Comparison of ENCODE assay signal across 8 mouse cellular contexts in genomic region chr6:48048426-48049272, GRCm38 (mm10). TPM values are rescaled to one million over a fixed set of nuclear protein-coding genes. Genes with fewer than 3 reads are reported as not detected.
DNase-seq lines count a peak whose midpoint lies in the region; ATAC-seq and TF ChIP-seq lines count a peak whose summit lies in the region.

Gene Zfp777, minus strand, starts transcription at chr6:48048911.

- peak within 1 kb of the TSS; percentile 98 for H3K9ac ChIP-seq in MEL (ENCODE audit: control insufficient read depth, low read depth, low read length, poor library complexity, severe bottlenecking)
- peak within 1 kb of the TSS; percentile 88 for H3K9ac ChIP-seq in forebrain, postnatal 0 days
- H3K9ac ChIP-seq in lung, postnatal 0 days (replicated peaks; ENCODE audit: low read depth), result peak within 1 kb of the TSS; percentile 84

- peak in 2 of 3 experiments; percentile 43 to 65; a peak in 4 of 6 replicates for TF ChIP-seq CTCF in MEL (IDR thresholded peaks at IDR 0.05 in 2 of 3, conservative IDR thresholded peaks at IDR 0.05 in 1 of 3; ENCODE audit: control insufficient read depth in 1 of 3, insufficient read depth in 1 of 3, low read depth in 2 of 3, low read length in 3 of 3, poor library complexity in 1 of 3, severe bottlenecking in 1 of 3)
- TF ChIP-seq CTCF in cerebellum, adult 2 months (IDR thresholded peaks at IDR 0.05; ENCODE audit: borderline replicate concordance, insufficient read depth, low read depth, low read length), result peak; percentile 38
- TF ChIP-seq CTCF in forebrain, postnatal 0 days (IDR thresholded peaks at IDR 0.05; ENCODE audit: low read depth), result peak; percentile 69
- TF ChIP-seq CTCF in lung, postnatal 0 days (IDR thresholded peaks at IDR 0.05), result peak; percentile 72

- no peaks in the 10 kb centered on the region for H3K27me3 ChIP-seq in MEL (ENCODE audit: control insufficient read depth in 1 of 2, insufficient read depth in 2 of 2, low read length in 2 of 2)
- no peaks in the 10 kb centered on the region for H3K27me3 ChIP-seq in cerebellum, adult 2 months (ENCODE audit: control insufficient read depth, insufficient read depth, low read length)
- no peaks in the 10 kb centered on the region for H3K27me3 ChIP-seq in forebrain, postnatal 0 days (ENCODE audit: insufficient read depth, low read length)
- H3K27me3 ChIP-seq in lung, postnatal 0 days (replicated peaks; ENCODE audit: insufficient read depth, low read length), result no peaks in the 10 kb centered on the region

- H3K79me2 ChIP-seq in MEL (ENCODE audit: control insufficient read depth, insufficient read depth, low read length, poor library complexity), result peaks cover 32% of the 10 kb centered on the region

- peak; percentile 80 for DNase-seq in MEL (ENCODE audit: low read depth, low spot score)
- DNase-seq in cerebellum, adult 2 months, result peak; percentile 83 to 85
- DNase-seq in forebrain, postnatal 0 days, result peak; percentile 89
- DNase-seq in heart, postnatal 4 days, result peak; percentile 88
- DNase-seq in layer of hippocampus, adult 9-11 months, result peak; percentile 79
- peak; percentile 96 for DNase-seq in lung, postnatal 0 days (ENCODE audit: low spot score)
- peak; percentile 74 for DNase-seq in ovary, postnatal 14 days (ENCODE audit: low spot score)
- peak; percentile 88 for DNase-seq in thymus, postnatal 14 days

- H3K4me2 ChIP-seq in forebrain, postnatal 0 days (ENCODE audit: low read depth), result peak within 1 kb of the TSS; percentile 85
- peak within 1 kb of the TSS; percentile 93 for H3K4me2 ChIP-seq in lung, postnatal 0 days (replicated peaks; ENCODE audit: low read depth, low read length)

- H3K4me3 ChIP-seq in MEL (ENCODE audit: control insufficient read depth in 1 of 2, insufficient read depth in 1 of 2, low read depth in 2 of 2, low read length in 2 of 2), result peak within 1 kb of the TSS; percentile 85 to 99
- H3K4me3 ChIP-seq in cerebellum, adult 2 months (replicated peaks; ENCODE audit: insufficient read depth, low read depth, low read length), result peak within 1 kb of the TSS; percentile 84
- peak within 1 kb of the TSS; percentile 73 for H3K4me3 ChIP-seq in forebrain, postnatal 0 days (ENCODE audit: low read depth, low read length)
- H3K4me3 ChIP-seq in lung, postnatal 0 days (ENCODE audit: low read depth, low read length), result peak within 1 kb of the TSS; percentile 80

- peak; percentile 45 to 64; a peak in 2 of 4 replicates for TF ChIP-seq POLR2A in MEL (IDR thresholded peaks at IDR 0.05; ENCODE audit: control insufficient read depth in 1 of 2, insufficient read depth in 1 of 2, low read depth in 1 of 2, low read length in 2 of 2, poor library complexity in 1 of 2)
- TF ChIP-seq POLR2A in cerebellum, adult 2 months (IDR thresholded peaks at IDR 0.05; ENCODE audit: borderline replicate concordance, insufficient read depth, low read length), result peak; percentile 36; the same call in 1 of the 2 replicates

- H3K27ac ChIP-seq in MEL (ENCODE audit: control insufficient read depth, low read depth, low read length), result peak within 1 kb of the TSS; percentile 71
- peak within 1 kb of the TSS; percentile 72 for H3K27ac ChIP-seq in cerebellum, adult 2 months (ENCODE audit: insufficient read depth, low read length)
- H3K27ac ChIP-seq in forebrain, postnatal 0 days (ENCODE audit: low read depth, low read length), result peak within 1 kb of the TSS; percentile 96
- peak within 1 kb of the TSS; percentile 93 for H3K27ac ChIP-seq in lung, postnatal 0 days (ENCODE audit: low read length)

- peak; percentile 96 for ATAC-seq in forebrain, postnatal 0 days
- peak; percentile 96 for ATAC-seq in lung, postnatal 0 days

- WGBS in cerebellum, adult 2 months, result 2% methylated on average over 79 of the region's 82 CpGs
- 2% methylated on average over 63 of the region's 82 CpGs for WGBS in forebrain, postnatal 0 days
- WGBS in lung, postnatal 0 days, result 1% methylated on average over 53 of the region's 82 CpGs

- no peak for TF ChIP-seq EP300 in MEL (IDR thresholded peaks at IDR 0.05; ENCODE audit: low read depth in 1 of 2, low read length in 2 of 2)
- TF ChIP-seq EP300 in lung, postnatal 0 days (IDR thresholded peaks at IDR 0.05), result no peak

- H3K9me3 ChIP-seq in MEL (replicated peaks; ENCODE audit: insufficient read depth, low read length), result no peaks in the 10 kb centered on the region
- H3K9me3 ChIP-seq in forebrain, postnatal 0 days (ENCODE audit: low read length), result no peaks in the 10 kb centered on the region
- no peaks in the 10 kb centered on the region for H3K9me3 ChIP-seq in lung, postnatal 0 days (ENCODE audit: low read length)

- H3K4me1 ChIP-seq in MEL (ENCODE audit: control insufficient read depth in 1 of 2, insufficient read depth in 2 of 2, low read length in 2 of 2), result peaks cover 3 to 6% of the 10 kb centered on the region in 2 experiments; a peak in 3 of 4 replicates
- H3K4me1 ChIP-seq in cerebellum, adult 2 months (ENCODE audit: control insufficient read depth, insufficient read depth, low read length), result no peaks in the 10 kb centered on the region; the same call in 1 of the 2 replicates
- H3K4me1 ChIP-seq in forebrain, postnatal 0 days (ENCODE audit: insufficient read depth), result peaks cover 6% of the 10 kb centered on the region; the same call in 1 of the 2 replicates
- peaks cover 5% of the 10 kb centered on the region for H3K4me1 ChIP-seq in lung, postnatal 0 days (ENCODE audit: insufficient read depth, low read depth, low read length)

- no peak for TF ChIP-seq RAD21 in MEL (IDR thresholded peaks at IDR 0.05; ENCODE audit: low read depth, low read length)

- peaks cover 1 to 13% of the 10 kb centered on the region in 2 experiments; a peak in 3 of 4 replicates for H3K36me3 ChIP-seq in MEL (ENCODE audit: control insufficient read depth in 1 of 2, insufficient read depth in 2 of 2, low read length in 2 of 2)
- peaks cover 11% of the 10 kb centered on the region for H3K36me3 ChIP-seq in forebrain, postnatal 0 days (ENCODE audit: insufficient read depth)
- H3K36me3 ChIP-seq in lung, postnatal 0 days (ENCODE audit: insufficient read depth, low read length), result peaks cover 6% of the 10 kb centered on the region

TF ChIP-seq in MEL, 35 proteins besides CTCF, POLR2A, EP300 and RAD21:
- TF ChIP-seq E2F4 (IDR thresholded peaks at IDR 0.05; ENCODE audit: borderline replicate concordance, low read depth, low read length) (no peak), HCFC1 (IDR thresholded peaks at IDR 0.05; ENCODE audit: low read depth, low read length) (peak; percentile 76), ZMIZ1 (IDR thresholded peaks at IDR 0.05; ENCODE audit: low read depth, low read length) (no peak), NELFE (IDR thresholded peaks at IDR 0.05; ENCODE audit: low read depth, low read length) (peak; percentile 25; the same call in 1 of the 2 replicates), TBP (IDR thresholded peaks at IDR 0.05; ENCODE audit: low read depth, low read length) (0 out of 2 replicates have a peak, but pooled peaks have one; percentile 13), ETS1 (IDR thresholded peaks at IDR 0.05; ENCODE audit: low read depth, low read length) (no peak), USF1 (IDR thresholded peaks at IDR 0.05; ENCODE audit: low read depth, low read length) (no peak), MAFK (IDR thresholded peaks at IDR 0.05; ENCODE audit: borderline replicate concordance, low read depth, low read length) (no peak), ZKSCAN1 (IDR thresholded peaks at IDR 0.05; ENCODE audit: low read depth, low read length) (no peak), MXI1 (IDR thresholded peaks at IDR 0.05; ENCODE audit: low read depth, low read length) (no peak), MYC (IDR thresholded peaks at IDR 0.05; ENCODE audit: low read depth, low read length) (no peak), USF2 (IDR thresholded peaks at IDR 0.05; ENCODE audit: borderline replicate concordance in 1 of 2, insufficient read depth in 1 of 2, low read depth in 1 of 2, low read length in 2 of 2) (no peak), ZNF384 (IDR thresholded peaks at IDR 0.05; ENCODE audit: low read depth, low read length) (no peak), CHD2 (IDR thresholded peaks at IDR 0.05; ENCODE audit: low read length) (no peak), BHLHE40 (IDR thresholded peaks at IDR 0.05; ENCODE audit: borderline replicate concordance, low read depth, low read length) (no peak), POLR2AphosphoS5 (IDR thresholded peaks at IDR 0.05; ENCODE audit: borderline replicate concordance, low read depth, low read length) (no peak), GATA1 (IDR thresholded peaks at IDR 0.05; ENCODE audit: low read depth, low read length) (no peak), TCF12 (IDR thresholded peaks at IDR 0.05; ENCODE audit: low read depth, low read length) (0 out of 2 replicates have a peak, but pooled peaks have one; percentile 21), ZC3H11A (IDR thresholded peaks at IDR 0.05; ENCODE audit: low read depth, low read length) (no peak), UBTF (IDR thresholded peaks at IDR 0.05; ENCODE audit: borderline replicate concordance, insufficient read depth, low read depth, low read length) (peak; percentile 58; the same call in 1 of the 2 replicates), RCOR1 (IDR thresholded peaks at IDR 0.05; ENCODE audit: low read depth, low read length) (no peak), NRF1 (IDR thresholded peaks at IDR 0.05; ENCODE audit: insufficient read depth, low read depth, low read length, poor library complexity, severe bottlenecking) (0 out of 2 replicates have a peak, but pooled peaks have one; percentile 17)

RNA-seq across cellular contexts. Expression of gene Zfp777, which starts in this region (rescaled TPM):
- 16.3 and 20.4 TPM in 2 replicates for total RNA-seq in MEL (2012; rRNA removed)
- polyA plus RNA-seq in MEL (2012; ENCODE audit: insufficient read depth in 1 of 2, insufficient read length in 2 of 2, low read depth in 1 of 2, low replicate concordance in 2 of 2, missing spikeins in 1 of 2), result 10 to 100 TPM in 1 of 2 experiments, not detected in 1; 32.4 TPM
- polyA plus RNA-seq in cerebellum, adult 2 months (2012; rRNA removed), result 27.6 and 35.2 TPM in 2 replicates
- 23.2 and 46.5 TPM in 2 replicates for total RNA-seq in forebrain, postnatal 0 days (2014; rRNA removed)
- 12.5 and 14.2 TPM in 2 replicates for polyA plus RNA-seq in forebrain, postnatal 0 days (2015; fragmentation: Nextera tagmentation; extraction: Ambion mirVana)
- 10 to 100 TPM; 19.7 to 21.0 TPM for total RNA-seq in heart, postnatal 4 days (2021)
- 4.7 TPM in 2 replicates for polyA plus RNA-seq in lung, postnatal 0 days (2015; fragmentation: Nextera tagmentation; extraction: Ambion mirVana)

Comparison
In these comparisons a context has a peak if more than half of its experiments do, and no peak if none do; other contexts are left out.
1. Peak in every context shown above with its lines: DNase-seq, ATAC-seq, H3K4me3 ChIP-seq and H3K27ac ChIP-seq.